Mouse (Mus musculus) hindbrain, embryonic 14.5 days (tissue): ENCODE results near the gene Lpxn. TPM values are rescaled to one million over a fixed set of nuclear protein-coding genes. Genes with fewer than 3 reads are reported as not detected.

Source experiments
- ATAC-seq: fragments of 200-750 bp; cut with Nextera tagmentation; 2 replicates; pipeline ENCODE4 v1.8.0; 2017; ENCODE audit warnings: moderate number of reproducible peaks, mild to moderate bottlenecking, moderate TSS enrichment, moderate library complexity; ENCODE audit not compliant: low FRiP score
- DNase-seq: peaks from one replicate; pipeline ENCODE4 v3.0.0-alpha.2; 2015; ENCODE audit warnings: low spot score
- H3K27ac ChIP-seq: fragments of 300-500 bp; sonication (generic); 2 replicates; pipeline ENCODE4 v1.5.1; 2014; ENCODE audit warnings: mild to moderate bottlenecking, moderate library complexity
- H3K27me3 ChIP-seq: fragments of 300-500 bp; sonication (generic); 2 replicates; pipeline ENCODE4 v1.6.1; 2014; ENCODE audit warnings: mild to moderate bottlenecking, low read length, mixed read lengths; ENCODE audit not compliant: control insufficient read depth, insufficient read depth
- H3K36me3 ChIP-seq: fragments of 300-500 bp; sonication (generic); replicated peaks from 2 replicates; pipeline ENCODE4 v1.6.1; 2014; ENCODE audit not compliant: control insufficient read depth, insufficient read depth
- H3K4me1 ChIP-seq: fragments of 300-500 bp; sonication (generic); replicated peaks from 2 replicates; pipeline ENCODE4 v1.6.1; 2014; ENCODE audit warnings: antibody characterized with exemption, low read length, mixed read lengths; ENCODE audit not compliant: control insufficient read depth, insufficient read depth
- H3K4me2 ChIP-seq: fragments of 300-500 bp; sonication (generic); replicated peaks from 2 replicates; pipeline ENCODE4 v1.6.1; 2014; ENCODE audit warnings: mild to moderate bottlenecking, moderate library complexity
- H3K4me3 ChIP-seq: fragments of 300-500 bp; sonication (generic); replicated peaks from 2 replicates; pipeline ENCODE4 v1.5.1; 2014; ENCODE audit warnings: mild to moderate bottlenecking, low read length
- H3K9ac ChIP-seq: fragments of 300-500 bp; sonication (generic); 2 replicates; pipeline ENCODE4 v1.6.1; 2014
- H3K9me3 ChIP-seq: fragments of 300-500 bp; sonication (generic); 2 replicates; pipeline ENCODE4 v1.6.1; 2016; ENCODE audit warnings: low read length; ENCODE audit not compliant: control insufficient read depth
- WGBS: fragments of 180-500 bp; shearing (Covaris S2); extraction: QIAGEN DNeasy Blood & Tissue Kit; methylation state at CpG from one replicate; pipeline ENCODE4 v1.1.7; 2014; 5-methylcytosine and 5-hydroxymethylcytosine counted together
- polyA plus RNA-seq: library from polyadenylated mRNA; unstranded; fragments of >200 nt; fragmentation: Nextera tagmentation; extraction: Ambion mirVana; gene quantifications from 2 replicates; pipeline ENCODE4 v1.2.1, GENCODE M21; 2014

Lpxn gene
- polyA plus RNA-seq, 1 experiment from 2014 or later = 1.1 TPM

- Histone ChIP-seq H3K36me3 (no peaks in the 10 kb centered on the region), H3K9me3 (no peaks in the 10 kb centered on the region), H3K4me2 (no peak overlapping the region), H3K4me3 (no peak overlapping the region), H3K4me1 (no peaks in the 10 kb centered on the region), H3K27me3 (no peaks in the 10 kb centered on the region), H3K9ac (no peak overlapping the region), H3K27ac (no peak overlapping the region)
- DNase-seq = no peak
- no peak for ATAC-seq
- 71% methylated on average over 4 of the region's 4 CpGs for WGBS
These were observed 28.6 kb downstream of the Lpxn start for GRCm38 (mm10) chr19:12824549-12824948.

GRCm38 (mm10) chr19:12830823-12831430 is 34.9 kb downstream of the Lpxn start:
- DNase-seq = no peak
- no peaks in the 10 kb centered on the region for H3K9me3 ChIP-seq
- no peak for ATAC-seq
- no peak overlapping the region for H3K9ac ChIP-seq
- H3K4me2 ChIP-seq = no peak overlapping the region
- no peak overlapping the region for H3K4me3 ChIP-seq
- no peaks in the 10 kb centered on the region for H3K36me3 ChIP-seq
- no peaks in the 10 kb centered on the region for H3K4me1 ChIP-seq
- H3K27ac ChIP-seq = no peak overlapping the region
- 73% methylated on average over 2 of the region's 2 CpGs for WGBS
- no peaks in the 10 kb centered on the region for H3K27me3 ChIP-seq

- no peaks in the 10 kb centered on the region for H3K9me3 ChIP-seq
- no peaks in the 10 kb centered on the region for H3K36me3 ChIP-seq
- 82% methylated on average over 1 of the region's 1 CpGs for WGBS
- DNase-seq = no peak
- no peaks in the 10 kb centered on the region for H3K27me3 ChIP-seq
- ATAC-seq = no peak
- H3K4me1 ChIP-seq = no peaks in the 10 kb centered on the region
- H3K4me3 ChIP-seq = no peak overlapping the region
- no peak overlapping the region for H3K27ac ChIP-seq
- no peak overlapping the region for H3K4me2 ChIP-seq
- no peak overlapping the region for H3K9ac ChIP-seq
These were observed 35.6 kb downstream of the Lpxn start for GRCm38 (mm10) chr19:12831559-12831958.

- no peak overlapping the region for H3K4me3 ChIP-seq
- no peak overlapping the region for H3K9ac ChIP-seq
- H3K4me1 ChIP-seq = no peaks in the 10 kb centered on the region
- no peaks in the 10 kb centered on the region for H3K9me3 ChIP-seq
- H3K27me3 ChIP-seq = no peaks in the 10 kb centered on the region
- ATAC-seq (no peak), DNase-seq (no peak)
- no peaks in the 10 kb centered on the region for H3K36me3 ChIP-seq
- no peak overlapping the region for H3K27ac ChIP-seq
- H3K4me2 ChIP-seq = no peak overlapping the region
- WGBS = 86% methylated on average over 3 of the region's 3 CpGs
These were observed 37.6 kb downstream of the Lpxn start for GRCm38 (mm10) chr19:12833625-12834024.

- no peaks in the 10 kb centered on the region for H3K9me3 ChIP-seq
These were observed 42.5 kb downstream of the Lpxn start for GRCm38 (mm10) chr19:12838507-12838906.

GRCm38 (mm10) chr19:12846382-12846781 is 50.4 kb downstream of the Lpxn start, which contains the start of gene Gm5244:
Gene Gm5244 (plus strand): TSS chr19:12846682.
- no peak for DNase-seq
- Histone ChIP-seq H3K9me3 (no peaks in the 10 kb centered on the region), H3K9ac (no peak within 1 kb of the TSS), H3K27me3 (no peaks in the 10 kb centered on the region), H3K4me3 (no peak within 1 kb of the TSS), H3K27ac (no peak within 1 kb of the TSS), H3K4me2 (no peak within 1 kb of the TSS), H3K4me1 (no peaks in the 10 kb centered on the region), H3K36me3 (no peaks in the 10 kb centered on the region)
- ATAC-seq = no peak

More at GRCm38 (mm10) chr19:12838507-12838906, 42.5 kb downstream of the Lpxn start:
- 85% methylated on average over 1 of the region's 1 CpGs for WGBS
- Histone ChIP-seq H3K9ac (no peak overlapping the region), H3K4me2 (no peak overlapping the region), H3K4me3 (no peak overlapping the region), H3K4me1 (no peaks in the 10 kb centered on the region), H3K27ac (no peak overlapping the region), H3K27me3 (no peaks in the 10 kb centered on the region), H3K36me3 (no peaks in the 10 kb centered on the region)
- DNase-seq (no peak), ATAC-seq (no peak)

- H3K27ac ChIP-seq = no peak within 1 kb of the TSS
- DNase-seq (no peak), ATAC-seq (no peak)
- no peak within 1 kb of the TSS for H3K4me3 ChIP-seq
- no peak within 1 kb of the TSS for H3K9ac ChIP-seq
- H3K9me3 ChIP-seq = no peaks in the 10 kb centered on the region
- H3K4me1 ChIP-seq = no peaks in the 10 kb centered on the region
- no peaks in the 10 kb centered on the region for H3K36me3 ChIP-seq
- no peaks in the 10 kb centered on the region for H3K27me3 ChIP-seq
- WGBS = 53% methylated on average over 1 of the region's 1 CpGs
- H3K4me2 ChIP-seq = no peak within 1 kb of the TSS
These were observed 61.0 kb downstream of the Lpxn start, which contains the start of gene Olfr1444 for GRCm38 (mm10) chr19:12856983-12857382. Gene Olfr1444 (plus strand): TSS chr19:12857283.

Other genes with a start within 250 kb of the Lpxn start
- gene Gm4952, start 196.2 kb upstream of the Lpxn start, polyA plus RNA-seq = not detected in 2 replicates
- gene Glyat, start 162.9 kb upstream of the Lpxn start, polyA plus RNA-seq = not detected in 2 replicates
- gene Olfr1442, start 125.8 kb upstream of the Lpxn start, polyA plus RNA-seq = not detected in 2 replicates
- gene Olfr1443, start 118.1 kb upstream of the Lpxn start, polyA plus RNA-seq = not detected in 2 replicates
- not detected in 2 replicates for gene Keg1, start 100.4 kb upstream of the Lpxn start, polyA plus RNA-seq
- 0.39 TPM in 1 of 2 replicates, not detected in the other for gene Cntf, start 30.6 kb upstream of the Lpxn start, polyA plus RNA-seq
- gene Zfp91, start 67 bp upstream of the Lpxn start, polyA plus RNA-seq = 8.5 and 9.6 TPM in 2 replicates
- not detected in 2 replicates for gene Gm5244, start 50.5 kb downstream of the Lpxn start, polyA plus RNA-seq
- gene Olfr1444, start 61.1 kb downstream of the Lpxn start, polyA plus RNA-seq = not detected in 2 replicates
- gene Olfr1445, start 87.7 kb downstream of the Lpxn start, polyA plus RNA-seq = not detected in 2 replicates
- not detected in 2 replicates for gene Olfr1446, start 97.3 kb downstream of the Lpxn start, polyA plus RNA-seq
- gene Olfr1447, start 107.5 kb downstream of the Lpxn start, polyA plus RNA-seq = not detected in 2 replicates
- gene Olfr1448, start 128.2 kb downstream of the Lpxn start, polyA plus RNA-seq = not detected in 2 replicates
- not detected in 2 replicates for gene Olfr1449, start 134.6 kb downstream of the Lpxn start, polyA plus RNA-seq
- gene Olfr1450, start 154.1 kb downstream of the Lpxn start, polyA plus RNA-seq = not detected in 2 replicates
- not detected in 2 replicates for gene Olfr1451, start 198.8 kb downstream of the Lpxn start, polyA plus RNA-seq
- not detected in 2 replicates for gene Olfr1453, start 232.1 kb downstream of the Lpxn start, polyA plus RNA-seq